Mouse (Mus musculus) cortical plate, adult 2 months (tissue): ENCODE measurements around the gene Dnase1.

Source experiments
- CTCF ChIP-seq: fragments of 200-500 bp; IDR thresholded peaks from 2 replicates; pipeline ENCODE4 v1.5.1; 2011; ENCODE audit warnings: mild to moderate bottlenecking, control low read depth, low read length; ENCODE audit not compliant: insufficient read depth; ENCODE audit errors: extremely low read depth
- POLR2A ChIP-seq: fragments of 200-500 bp; IDR thresholded peaks from 2 replicates; pipeline ENCODE4 v1.6.1; 2011; ENCODE audit warnings: mild to moderate bottlenecking, low read length, control low read depth; ENCODE audit not compliant: insufficient read depth; ENCODE audit errors: extremely low read depth

DNA sequence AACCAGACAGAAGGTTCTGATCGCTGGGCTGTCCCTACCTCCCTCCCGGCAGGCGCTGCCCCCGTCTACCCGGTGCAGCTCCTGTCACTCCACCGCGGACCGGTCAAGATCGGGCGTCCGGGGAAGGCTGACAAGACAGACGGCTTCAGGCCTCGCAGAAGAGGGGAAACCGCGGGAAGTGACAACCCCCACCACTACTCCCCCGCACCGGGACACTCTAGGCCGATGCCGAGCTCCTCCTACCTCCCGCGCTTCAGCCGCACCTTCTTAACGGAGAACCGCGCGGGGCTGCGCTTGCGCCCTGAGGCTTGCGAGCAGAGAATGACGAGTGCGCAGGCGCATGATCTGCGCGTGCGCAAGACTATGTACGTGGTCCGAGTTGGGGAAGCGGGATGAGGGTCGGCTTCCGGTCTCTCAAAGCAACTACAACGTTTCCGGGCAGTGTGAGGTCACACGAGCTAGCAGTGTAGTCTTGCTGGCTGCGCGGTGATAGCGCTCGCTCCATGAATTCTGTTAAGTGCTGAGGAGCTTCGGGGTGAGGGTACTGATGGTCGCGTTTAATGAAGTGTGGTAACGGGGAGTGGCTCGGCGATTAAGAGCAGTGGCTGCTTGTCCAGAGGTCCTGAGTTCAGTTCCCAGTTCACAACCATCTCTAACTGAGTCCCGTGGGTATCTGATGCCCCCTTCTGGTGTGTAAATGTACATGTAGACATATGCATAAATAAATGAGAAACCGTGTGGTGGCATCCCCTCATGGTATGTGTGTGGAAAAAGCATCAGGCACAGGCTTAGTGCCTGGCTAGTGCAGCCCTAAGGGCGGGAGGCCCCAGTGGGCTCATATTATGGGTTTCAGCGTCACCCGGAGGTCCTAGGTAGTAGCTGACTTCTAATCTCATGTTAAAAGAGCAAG is 33.0 kb upstream of the Dnase1 start, which contains the start of gene Slx4:
- peak; percentile 93 for TF ChIP-seq POLR2A
- TF ChIP-seq CTCF = no peak
